17 mouse cellular contexts compared by ENCODE assay signal in the genomic region with DNA sequence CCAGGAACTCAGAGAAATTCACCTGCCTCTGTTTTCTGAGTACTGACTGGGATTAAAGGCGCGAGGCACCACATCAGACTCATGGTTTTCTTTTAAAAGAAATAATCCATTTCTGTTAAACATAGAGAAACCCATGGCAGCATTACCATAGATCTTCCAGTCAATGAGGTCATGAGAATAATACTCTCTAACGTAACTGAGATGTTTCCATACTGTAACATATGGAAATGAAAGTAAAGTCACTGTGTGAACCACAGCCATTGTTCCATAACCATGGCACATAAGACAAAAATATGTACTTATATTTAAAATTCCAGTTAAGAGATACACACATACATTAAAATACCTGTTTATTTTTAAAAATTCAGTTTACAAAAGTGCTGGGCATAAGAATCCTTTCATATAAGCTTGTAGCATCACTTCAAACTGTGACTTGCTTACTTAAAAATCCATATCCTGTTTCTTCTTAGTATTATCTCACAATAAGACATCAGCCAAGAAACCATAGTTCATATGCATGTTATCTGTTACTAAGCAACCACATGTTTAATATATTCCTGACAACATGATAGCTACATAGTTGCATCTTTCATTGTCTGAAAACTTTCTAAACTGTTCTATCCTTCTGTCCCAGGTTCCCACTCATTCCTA.
"Had no signal": no experiment of that assay in that cellular context is flagged by ENCODE, and none has a peak within 500 bp of the region (broad histone marks: within the 10 kb centered on the region; RNA-seq: fewer than 3 reads in every experiment).

No protein-coding gene starts in this region.

- ATAC-seq: hindbrain, postnatal 0 days; intestine, embryonic 16.5 days; liver, embryonic 12.5 days had no signal

- DNase-seq: gastrocnemius, postnatal 14 days; gastrocnemius, postnatal 36 days; heart, adult 11 months; heart, adult 2 months; heart, postnatal 14 days; heart, postnatal 36 days; kidney, adult 11 months; kidney, adult 2 months; kidney, adult 9 months; kidney, postnatal 14 days; kidney, postnatal 36 days; layer of hippocampus, adult 9-11 months; layer of hippocampus, postnatal 36 days; left cerebral cortex, postnatal 4 days had no signal
